Mouse (Mus musculus) liver, embryonic 14.5 days (tissue): ENCODE measurements around the gene Atpaf2. TPM values are rescaled to one million over a fixed set of nuclear protein-coding genes. Genes with fewer than 3 reads are reported as not detected.
"Not testable (repeated sequence)": the region's sequence is repeated elsewhere in the genome, so short reads cannot be mapped to it uniquely, and the experiment has no call there.

Experiments used
- ATAC-seq: fragments of 200-750 bp; cut with Nextera tagmentation; 2 replicates; pipeline ENCODE4 v1.8.0; 2017; ENCODE audit warnings: moderate number of reproducible peaks, mild to moderate bottlenecking, moderate library complexity; ENCODE audit not compliant: insufficient read depth
- DNase-seq, 3 experiments: peaks; one replicate each; pipeline ENCODE4 v3.0.0-alpha.2; 2012 to 2013; ENCODE audit warnings: low read depth in 3 of 3, low spot score in 3 of 3
- H3K27ac ChIP-seq: fragments of 300-500 bp; sonication (generic); 2 replicates; pipeline ENCODE4 v1.5.1; 2014; ENCODE audit warnings: moderate library complexity, mild to moderate bottlenecking, control low read depth, inconsistent platforms
- H3K27me3 ChIP-seq: fragments of 300-500 bp; sonication (generic); 2 replicates; pipeline ENCODE4 v1.6.1; 2014; ENCODE audit warnings: mild to moderate bottlenecking, low read length, moderate library complexity; ENCODE audit not compliant: control insufficient read depth, insufficient read depth
- H3K36me3 ChIP-seq: fragments of 300-500 bp; sonication (generic); replicated peaks from 2 replicates; pipeline ENCODE4 v1.6.1; 2014; ENCODE audit warnings: low read depth; ENCODE audit not compliant: control insufficient read depth, insufficient read depth
- H3K4me1 ChIP-seq, 2 experiments: fragments of 200-500 bp in 1 of 2; fragments of 300-500 bp in 1 of 2; sonication (generic) in 1 of 2; replicated peaks; 2 replicates each; pipeline ENCODE4 v1.6.1; 2012 to 2014; ENCODE audit warnings: antibody characterized with exemption in 1 of 2, inconsistent platforms in 1 of 2, low read length in 1 of 2; ENCODE audit not compliant: control insufficient read depth in 2 of 2, insufficient read depth in 2 of 2
- H3K4me2 ChIP-seq: fragments of 300-500 bp; sonication (generic); 2 replicates; pipeline ENCODE4 v1.6.1; 2014; ENCODE audit warnings: low read depth, mild to moderate bottlenecking, control low read depth, moderate library complexity
- H3K4me3 ChIP-seq, 2 experiments: fragments of 200-500 bp in 1 of 2; fragments of 300-500 bp in 1 of 2; sonication (generic) in 1 of 2; 2 replicates each; pipeline ENCODE4 v1.5.1; 2012 to 2014; ENCODE audit warnings: low read depth in 2 of 2, low read length in 2 of 2, mild to moderate bottlenecking in 2 of 2, control low read depth in 1 of 2, inconsistent platforms in 1 of 2, moderate library complexity in 1 of 2; ENCODE audit not compliant: insufficient read depth in 1 of 2
- H3K9ac ChIP-seq: fragments of 300-500 bp; sonication (generic); replicated peaks from 2 replicates; pipeline ENCODE4 v1.6.1; 2014; ENCODE audit warnings: mild to moderate bottlenecking, control low read depth, moderate library complexity
- H3K9me3 ChIP-seq: fragments of 300-500 bp; sonication (generic); 2 replicates; pipeline ENCODE4 v1.6.1; 2016; ENCODE audit warnings: low read length, mixed read lengths; ENCODE audit not compliant: control insufficient read depth
- CTCF ChIP-seq: IDR thresholded peaks from 2 replicates; pipeline ENCODE4 v1.5.1; 2016; ENCODE audit warnings: antibody characterized with exemption, low read depth, control low read depth
- EP300 ChIP-seq: IDR thresholded peaks from 2 replicates; pipeline ENCODE4 v1.6.1; 2016; ENCODE audit warnings: antibody characterized with exemption, low read depth
- WGBS: fragments of 180-500 bp; shearing (Covaris S2); extraction: QIAGEN DNeasy Blood & Tissue Kit; methylation state at CpG from one replicate; pipeline ENCODE4 v1.1.7; 2014; ENCODE audit not compliant: insufficient replicate concordance; 5-methylcytosine and 5-hydroxymethylcytosine counted together
- polyA plus RNA-seq, 2 experiments: library from polyadenylated mRNA; depleted of rRNA in 1 of 2; stranded (reverse) in 1 of 2; unstranded in 1 of 2; fragments of >200 nt; fragmentation: Nextera tagmentation in 1 of 2; extraction: Ambion mirVana in 1 of 2; gene quantifications; 2 replicates each; pipeline versions ENCODE4 v1.2.1 to v1.2.3; 2012 to 2014

Atpaf2 gene
- polyA plus RNA-seq, 2 experiments = 19.4 to 25.2 TPM

DNA sequence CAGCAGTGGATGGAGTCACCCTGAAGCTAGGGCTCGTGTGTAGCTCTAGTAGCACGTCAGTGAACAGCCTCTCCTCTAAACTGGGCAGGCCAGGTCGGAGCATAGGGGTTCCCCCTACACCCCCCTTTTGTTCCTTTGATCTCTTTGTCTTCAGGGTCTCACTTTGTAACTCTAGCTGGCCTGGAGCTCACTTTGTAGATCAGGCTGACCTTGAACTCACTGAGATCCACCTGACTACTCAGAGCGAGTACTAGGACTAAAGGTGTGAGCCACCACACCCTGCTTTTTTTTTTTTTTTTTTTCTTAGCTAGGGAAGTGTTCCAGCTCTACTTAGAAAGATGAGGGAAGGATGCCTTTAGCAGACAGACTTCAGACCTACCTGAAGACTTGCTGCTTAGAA lies 25.8 kb upstream of the Atpaf2 start:
- Histone ChIP-seq H3K4me2 (no peak overlapping the region), H3K27me3 (no peaks in the 10 kb centered on the region), H3K9me3 (no peaks in the 10 kb centered on the region), H3K9ac (no peak overlapping the region), H3K4me1 (no peaks in the 10 kb centered on the region), H3K27ac (no peak overlapping the region), H3K4me3 (no peak overlapping the region), H3K36me3 (peaks cover 6% of the 10 kb centered on the region)
- ATAC-seq (no peak), DNase-seq (no peak)
- TF ChIP-seq EP300 (no peak), CTCF (no peak)
- WGBS = 64% methylated on average over 4 of the region's 4 CpGs

DNA sequence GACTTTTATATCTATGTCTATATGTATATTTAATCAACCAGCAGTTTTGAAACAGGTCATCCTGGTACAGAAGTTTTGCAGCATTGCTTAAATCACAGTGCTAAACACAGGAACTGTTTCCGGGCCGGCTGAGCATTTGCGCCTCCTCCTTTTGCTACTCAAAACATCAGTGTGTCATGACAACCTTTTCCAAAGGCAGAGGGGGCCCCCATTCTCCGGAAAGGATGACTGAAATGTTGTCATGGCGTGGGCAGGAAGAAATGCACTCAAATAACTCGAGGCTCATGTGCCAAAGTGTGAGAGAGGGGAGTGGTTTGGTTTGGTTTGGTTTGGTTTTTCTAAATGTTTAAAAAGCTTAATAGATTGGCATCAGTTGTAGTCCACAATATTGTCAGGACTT lies 24.6 kb upstream of the Atpaf2 start:
- Histone ChIP-seq H3K4me3 (no peak overlapping the region), H3K4me2 (no peak overlapping the region), H3K4me1 (no peaks in the 10 kb centered on the region), H3K9ac (no peak overlapping the region), H3K27ac (no peak overlapping the region), H3K27me3 (no peaks in the 10 kb centered on the region), H3K36me3 (peaks cover 11% of the 10 kb centered on the region), H3K9me3 (no peaks in the 10 kb centered on the region)
- no peak for DNase-seq
- no peak for TF ChIP-seq CTCF
- TF ChIP-seq EP300 = no peak
- 81% methylated on average over 6 of the region's 6 CpGs for WGBS
- ATAC-seq = no peak

DNA sequence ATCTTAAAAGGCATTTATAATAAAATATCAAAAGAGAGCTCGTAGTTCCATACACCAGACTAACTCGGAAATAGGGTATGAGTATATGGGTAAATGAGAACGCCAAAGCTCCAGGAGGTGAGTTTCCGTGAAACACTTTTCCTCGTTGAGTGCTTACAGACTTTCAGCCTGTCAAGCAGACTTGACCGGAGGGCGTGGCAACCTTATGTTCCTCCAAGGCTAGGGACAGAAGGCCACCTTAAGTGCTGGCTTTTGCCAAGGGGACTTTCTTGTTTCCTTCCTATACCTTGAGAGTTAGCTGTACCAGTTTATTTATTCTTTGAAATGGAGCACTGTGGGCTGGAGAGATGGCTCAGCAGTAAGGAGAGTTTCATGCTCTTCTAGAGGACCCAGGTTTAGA lies 21.9 kb upstream of the Atpaf2 start:
- H3K4me3 ChIP-seq = no peak overlapping the region
- DNase-seq (no peak), ATAC-seq (no peak)
- 68% methylated on average over 7 of the region's 7 CpGs for WGBS
- H3K27ac ChIP-seq = no peak overlapping the region
- H3K4me2 ChIP-seq = no peak overlapping the region
- H3K9me3 ChIP-seq = no peaks in the 10 kb centered on the region
- H3K27me3 ChIP-seq = no peaks in the 10 kb centered on the region
- no peak for TF ChIP-seq EP300
- no peak for TF ChIP-seq CTCF
- peaks cover 0 to 2% of the 10 kb centered on the region in 2 experiments; a peak in 1 of 4 replicates for H3K4me1 ChIP-seq
- H3K9ac ChIP-seq = no peak overlapping the region
- peaks cover 19% of the 10 kb centered on the region for H3K36me3 ChIP-seq

DNA sequence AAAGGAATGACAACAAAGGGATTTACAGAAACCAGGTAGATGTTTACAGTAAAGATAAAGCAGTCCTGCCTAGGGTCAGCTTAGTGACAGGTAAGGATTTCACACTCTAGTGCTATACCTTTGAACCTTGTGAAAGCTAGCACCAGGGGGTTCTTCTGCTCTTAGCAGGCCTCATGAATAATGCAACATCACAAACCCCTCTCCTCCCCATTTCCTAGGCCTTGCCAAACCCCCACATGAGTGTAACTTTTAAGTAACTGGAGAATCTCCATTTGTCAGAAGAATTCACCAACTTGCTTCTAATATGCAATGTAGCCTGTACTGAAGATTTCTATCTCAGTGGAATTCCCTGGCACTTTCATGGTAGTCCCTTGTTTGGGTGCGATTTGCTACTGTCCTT lies 21.4 kb upstream of the Atpaf2 start:
- not testable (repeated sequence) for H3K4me1 ChIP-seq, H3K4me2 ChIP-seq, H3K9ac ChIP-seq, H3K4me3 ChIP-seq, ATAC-seq, H3K27ac ChIP-seq, DNase-seq, H3K27me3 ChIP-seq, H3K9me3 ChIP-seq
- 73% methylated on average over 1 of the region's 1 CpGs for WGBS
- peaks cover 19% of the 10 kb centered on the region for H3K36me3 ChIP-seq

DNA sequence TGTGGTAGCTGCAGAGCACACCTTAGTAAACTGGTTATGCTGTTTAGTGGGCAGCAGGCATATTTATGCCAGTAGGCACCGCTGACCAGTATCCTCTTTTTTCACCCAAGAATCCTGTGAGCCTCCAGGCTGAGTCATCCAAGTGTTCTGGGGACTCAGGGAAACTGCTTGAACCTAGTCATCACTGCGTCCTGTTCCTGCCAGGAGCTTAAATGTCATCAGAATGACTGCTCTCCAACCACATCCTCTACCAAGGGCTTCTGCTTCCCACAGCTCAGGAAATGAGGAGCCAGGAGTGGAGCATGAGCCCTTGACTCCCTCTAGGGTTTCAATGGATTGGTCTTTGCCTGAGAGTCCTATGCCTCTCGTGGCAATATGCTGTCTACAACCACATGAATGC lies 18.4 kb upstream of the Atpaf2 start:
- H3K27ac ChIP-seq = no peak overlapping the region
- H3K4me1 ChIP-seq = peaks cover 2 to 6% of the 10 kb centered on the region in 2 experiments; a peak in 3 of 4 replicates
- no peak overlapping the region for H3K4me3 ChIP-seq
- H3K9ac ChIP-seq = no peak overlapping the region
- ATAC-seq (no peak), DNase-seq (no peak)
- no peaks in the 10 kb centered on the region for H3K27me3 ChIP-seq
- H3K36me3 ChIP-seq = peaks cover 24% of the 10 kb centered on the region
- no peak overlapping the region for H3K4me2 ChIP-seq
- no peaks in the 10 kb centered on the region for H3K9me3 ChIP-seq
- TF ChIP-seq EP300 (no peak), CTCF (no peak)
- 67% methylated on average over 3 of the region's 3 CpGs for WGBS

DNA sequence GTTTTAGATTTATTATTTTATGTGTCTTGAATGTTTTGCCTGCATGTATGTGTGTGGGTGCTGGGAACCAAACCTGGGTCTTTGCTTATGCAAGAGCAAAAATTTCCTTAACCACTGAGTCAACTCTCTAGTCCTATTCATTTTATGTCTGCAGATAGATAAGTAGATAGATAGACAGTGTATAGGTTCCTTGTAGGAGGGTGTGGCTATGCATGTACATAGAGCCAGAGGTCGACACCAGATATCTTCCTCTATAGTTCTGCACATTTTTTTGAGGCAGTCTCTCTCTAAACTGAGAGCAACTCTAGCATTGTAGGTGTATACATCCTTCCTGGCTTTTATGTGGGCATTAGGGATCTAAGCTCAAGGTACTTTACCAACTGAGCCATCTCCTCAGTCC lies 16.9 kb upstream of the Atpaf2 start:
- 43% methylated on average over 1 of the region's 1 CpGs for WGBS
- Histone ChIP-seq H3K4me3 (no peak overlapping the region), H3K4me1 (peaks cover 2 to 6% of the 10 kb centered on the region in 2 experiments; a peak in 3 of 4 replicates), H3K27ac (no peak overlapping the region), H3K36me3 (peaks cover 22% of the 10 kb centered on the region), H3K9me3 (no peaks in the 10 kb centered on the region), H3K4me2 (no peak overlapping the region), H3K9ac (no peak overlapping the region), H3K27me3 (no peaks in the 10 kb centered on the region)
- DNase-seq = no peak
- TF ChIP-seq EP300 = no peak
- TF ChIP-seq CTCF = no peak
- no peak for ATAC-seq
